Mouse (Mus musculus) MEL (cell line): ENCODE measurements around the gene Them5. TPM values are rescaled to one million over a fixed set of nuclear protein-coding genes. Genes with fewer than 3 reads are reported as not detected.

ENCODE experiments used
- DNase-seq: peaks from one replicate; pipeline ENCODE4 v3.0.0; 2011; ENCODE audit warnings: low read depth, low spot score
- H3K27ac ChIP-seq: 2 replicates; pipeline ENCODE4 v1.5.1; 2012; ENCODE audit warnings: low read depth, mild to moderate bottlenecking, control low read depth, low read length, moderate library complexity; ENCODE audit not compliant: control insufficient read depth
- H3K27me3 ChIP-seq, 2 experiments: fragments of 150-350 bp in 1 of 2; sonication (generic) in 1 of 2; 2 replicates each; pipeline ENCODE4 v1.6.1; 2012; ENCODE audit warnings: low read length in 2 of 2, mild to moderate bottlenecking in 2 of 2, improper control_type of control experiment in 1 of 2, moderate library complexity in 1 of 2; ENCODE audit not compliant: insufficient read depth in 2 of 2, control insufficient read depth in 1 of 2
- H3K36me3 ChIP-seq, 2 experiments: 2 replicates each; pipeline ENCODE4 v1.6.1; 2012 to 2014; ENCODE audit warnings: low read length in 2 of 2, improper control_type of control experiment in 1 of 2, inconsistent platforms in 1 of 2, mild to moderate bottlenecking in 1 of 2; ENCODE audit not compliant: insufficient read depth in 2 of 2, control insufficient read depth in 1 of 2
- H3K4me1 ChIP-seq, 2 experiments: fragments of 150-350 bp in 1 of 2; sonication (generic) in 1 of 2; 2 replicates each; pipeline ENCODE4 v1.6.1; 2012; ENCODE audit warnings: low read length in 2 of 2, improper control_type of control experiment in 1 of 2, mild to moderate bottlenecking in 1 of 2; ENCODE audit not compliant: insufficient read depth in 2 of 2, control insufficient read depth in 1 of 2
- H3K4me3 ChIP-seq, 2 experiments: fragments of 150-350 bp in 1 of 2; sonication (generic) in 1 of 2; 2 replicates each; pipeline ENCODE4 v1.5.1; 2012; ENCODE audit warnings: low read depth in 2 of 2, low read length in 2 of 2, mild to moderate bottlenecking in 2 of 2, moderate library complexity in 2 of 2, control low read depth in 1 of 2, improper control_type of control experiment in 1 of 2; ENCODE audit not compliant: control insufficient read depth in 1 of 2, insufficient read depth in 1 of 2
- H3K79me2 ChIP-seq: 2 replicates; pipeline ENCODE4 v1.6.1; 2012; ENCODE audit warnings: mild to moderate bottlenecking, low read length, moderate library complexity; ENCODE audit not compliant: control insufficient read depth, poor library complexity, insufficient read depth
- H3K9ac ChIP-seq: 2 replicates; pipeline ENCODE4 v1.6.1; 2012; ENCODE audit warnings: low read depth, mild to moderate bottlenecking, control low read depth, low read length, moderate library complexity; ENCODE audit not compliant: control insufficient read depth, poor library complexity, severe bottlenecking
- H3K9me3 ChIP-seq: fragments of 150-350 bp; sonication (generic); replicated peaks from 2 replicates; pipeline ENCODE4 v1.6.1; 2012; ENCODE audit warnings: mild to moderate bottlenecking, low read length, improper control_type of control experiment, moderate library complexity; ENCODE audit not compliant: insufficient read depth
- CHD1 ChIP-seq: IDR thresholded peaks from 2 replicates; pipeline ENCODE4 v1.6.1; 2012; ENCODE audit warnings: low read depth, mild to moderate bottlenecking, inconsistent platforms, low read length, improper control_type of control experiment
- CHD2 ChIP-seq: IDR thresholded peaks from 2 replicates; pipeline ENCODE4 v1.6.1; 2011; ENCODE audit warnings: low read length, improper control_type of control experiment
- E2F4 ChIP-seq: IDR thresholded peaks from 2 replicates; pipeline ENCODE4 v1.6.1; 2011; ENCODE audit warnings: low read depth, low read length, improper control_type of control experiment, borderline replicate concordance
- ELF1 ChIP-seq: IDR thresholded peaks from 2 replicates; pipeline ENCODE4 v1.6.1; 2014; ENCODE audit warnings: low read depth, mild to moderate bottlenecking, inconsistent platforms, low read length, improper control_type of control experiment, moderate library complexity
- ETS1 ChIP-seq: IDR thresholded peaks from 2 replicates; pipeline ENCODE4 v1.6.1; 2012; ENCODE audit warnings: low read depth, mild to moderate bottlenecking, inconsistent platforms, low read length, improper control_type of control experiment, moderate library complexity
- JUND ChIP-seq: IDR thresholded peaks from 2 replicates; pipeline ENCODE4 v1.6.1; 2011; ENCODE audit warnings: low read depth, mild to moderate bottlenecking, improper control_type of control experiment, low read length
- MAFK ChIP-seq: IDR thresholded peaks from 2 replicates; pipeline ENCODE4 v1.6.1; 2011; ENCODE audit warnings: low read depth, mild to moderate bottlenecking, low read length, improper control_type of control experiment, borderline replicate concordance
- MAX ChIP-seq: IDR thresholded peaks from 2 replicates; pipeline ENCODE4 v1.6.1; 2011; ENCODE audit warnings: low read length, improper control_type of control experiment
- MXI1 ChIP-seq: IDR thresholded peaks from 2 replicates; pipeline ENCODE4 v1.6.1; 2011; ENCODE audit warnings: mild to moderate bottlenecking, low read depth, low read length, improper control_type of control experiment
- POLR2AphosphoS2 ChIP-seq: IDR thresholded peaks from 2 replicates; pipeline ENCODE4 v1.6.1; 2011; ENCODE audit warnings: low read length, improper control_type of control experiment
- POLR2AphosphoS5 ChIP-seq: IDR thresholded peaks from 2 replicates; pipeline ENCODE4 v1.6.1; 2012; ENCODE audit warnings: low read depth, borderline replicate concordance, mild to moderate bottlenecking, inconsistent platforms, low read length, moderate library complexity, mixed read lengths
- RCOR1 ChIP-seq: IDR thresholded peaks from 2 replicates; pipeline ENCODE4 v1.6.1; 2012; ENCODE audit warnings: low read depth, mild to moderate bottlenecking, inconsistent platforms, low read length, improper control_type of control experiment
- TCF12 ChIP-seq: IDR thresholded peaks from 2 replicates; pipeline ENCODE4 v1.6.1; 2014; ENCODE audit warnings: low read depth, mild to moderate bottlenecking, inconsistent platforms, low read length, improper control_type of control experiment, moderate library complexity
- USF2 ChIP-seq, 2 experiments: IDR thresholded peaks; 2 replicates each; pipeline ENCODE4 v1.6.1; 2011 to 2012; ENCODE audit warnings: improper control_type of control experiment in 2 of 2, low read length in 2 of 2, borderline replicate concordance in 1 of 2, inconsistent platforms in 1 of 2, low read depth in 1 of 2, mild to moderate bottlenecking in 1 of 2; ENCODE audit not compliant: insufficient read depth in 1 of 2
- ZC3H11A ChIP-seq: IDR thresholded peaks from 2 replicates; pipeline ENCODE4 v1.6.1; 2012; ENCODE audit warnings: low read depth, mild to moderate bottlenecking, inconsistent platforms, low read length, improper control_type of control experiment
- ZMIZ1 ChIP-seq: IDR thresholded peaks from 2 replicates; pipeline ENCODE4 v1.6.1; 2012; ENCODE audit warnings: low read depth, mild to moderate bottlenecking, inconsistent platforms, low read length, improper control_type of control experiment, moderate library complexity
- polyA plus RNA-seq, 2 experiments: library from polyadenylated mRNA; stranded (reverse) in 1 of 2; unstranded in 1 of 2; fragments of >175 nt in 1 of 2; fragments of >200 nt in 1 of 2; gene quantifications; 2 replicates each; pipeline versions ENCODE4 v1.2.1 to v1.2.4; 2012; ENCODE audit warnings: low replicate concordance in 2 of 2, low read depth in 1 of 2; ENCODE audit not compliant: insufficient read length in 2 of 2, insufficient read depth in 1 of 2, missing spikeins in 1 of 2
- total RNA-seq: library from RNA; depleted of rRNA; stranded (reverse); fragments of 300-350 nt; gene quantifications from 2 replicates; pipeline ENCODE4 v1.2.3, GENCODE M21; 2012

Gene Them5
- total and polyA plus RNA-seq, 3 experiments, result not detected

GRCm38 (mm10) chr3:94309633-94310363 lies 32.1 kb upstream of the Them5 start, which contains the start of gene Them4 (continued):
- TF ChIP-seq MXI1 (peak; percentile 35; the same call in 1 of the 2 replicates), MAX (no peak; the same call in 1 of the 2 replicates), CHD2 (no peak), POLR2AphosphoS5 (no peak)

- DNase-seq, result no peak
- H3K4me3 ChIP-seq, result peak overlapping the region; percentile 61 to 72
- no peaks in the 10 kb centered on the region for H3K9me3 ChIP-seq
- no peaks in the 10 kb centered on the region for H3K36me3 ChIP-seq
- no peaks in the 10 kb centered on the region; the same call in 1 of the 2 replicates for H3K79me2 ChIP-seq
- H3K4me1 ChIP-seq, result peaks cover 0 to 3% of the 10 kb centered on the region in 2 experiments; a peak in 1 of 4 replicates
- no peak for TF ChIP-seq MAX
- no peak for TF ChIP-seq ZMIZ1
- peak overlapping the region; percentile 75 for H3K9ac ChIP-seq
- peak overlapping the region; percentile 70 for H3K27ac ChIP-seq
- no peaks in the 10 kb centered on the region for H3K27me3 ChIP-seq
Measured at GRCm38 (mm10) chr3:94310491-94310890, 31.4 kb upstream of the Them5 start.

GRCm38 (mm10) chr3:94310911-94311310 lies 31.0 kb upstream of the Them5 start:
- no peak for DNase-seq
- H3K27ac ChIP-seq, result no peak overlapping the region
- no peaks in the 10 kb centered on the region for H3K27me3 ChIP-seq
- no peak for TF ChIP-seq MXI1
- TF ChIP-seq E2F4, result no peak
- no peak for TF ChIP-seq ZC3H11A
- no peak for TF ChIP-seq ETS1
- TF ChIP-seq ELF1, result no peak
- no peak for TF ChIP-seq RCOR1
- no peak for TF ChIP-seq CHD1
- no peak for TF ChIP-seq MAFK
- TF ChIP-seq POLR2AphosphoS2, result no peak
- TF ChIP-seq USF2 (IDR thresholded peaks at IDR 0.05; ENCODE audit: borderline replicate concordance in 1 of 2, insufficient read depth in 1 of 2, low read depth in 1 of 2, low read length in 2 of 2), result no peak
- no peak for TF ChIP-seq TCF12
- TF ChIP-seq JUND, result no peak
- TF ChIP-seq, all 39 proteins: peak for 0
- H3K79me2 ChIP-seq, result no peaks in the 10 kb centered on the region; the same call in 1 of the 2 replicates
- H3K36me3 ChIP-seq, result no peaks in the 10 kb centered on the region
- H3K4me1 ChIP-seq, result peaks cover 0 to 3% of the 10 kb centered on the region in 2 experiments; a peak in 1 of 4 replicates
- no peaks in the 10 kb centered on the region for H3K9me3 ChIP-seq
- peak overlapping the region; percentile 75; the same call in 1 of the 2 replicates for H3K9ac ChIP-seq
- peak overlapping the region; percentile 23 to 61 for H3K4me3 ChIP-seq
